Mouse (Mus musculus): ENCODE data around the gene Mmel1. TPM values are rescaled to one million over a fixed set of nuclear protein-coding genes. Genes with fewer than 3 reads are reported as not detected.
A peak's percentile ranks its signal among the peaks of the same experiment; 100 is the strongest.

Gene Mmel1
- polyA plus RNA-seq, 3 experiments from 2014 or later = not detected

- ATAC-seq = no peak
Measured at GRCm38 (mm10) chr4:154864961-154865760, 4.2 kb upstream of the Mmel1 start.

GRCm38 (mm10) chr4:154866391-154866790 lies 3.0 kb upstream of the Mmel1 start:
- ATAC-seq = no peak

GRCm38 (mm10) chr4:154867257-154867656 lies 2.1 kb upstream of the Mmel1 start:
- ATAC-seq = no peak

GRCm38 (mm10) chr4:154870721-154871120 lies 1.3 kb downstream of the Mmel1 start:
- ATAC-seq = no peak

GRCm38 (mm10) chr4:154871757-154872251 lies 2.4 kb downstream of the Mmel1 start:
- ATAC-seq = no peak

- no peak for ATAC-seq
Measured at GRCm38 (mm10) chr4:154873186-154873585, 3.8 kb downstream of the Mmel1 start.

GRCm38 (mm10) chr4:154877864-154878548 lies 8.6 kb downstream of the Mmel1 start:
- peak; percentile 100 for ATAC-seq

- ATAC-seq = no peak
Measured at GRCm38 (mm10) chr4:154880730-154881129, 11.3 kb downstream of the Mmel1 start.

GRCm38 (mm10) chr4:154882014-154882659 lies 12.8 kb downstream of the Mmel1 start:
- no peak for ATAC-seq

- ATAC-seq = no peak
Measured at GRCm38 (mm10) chr4:154885416-154885815, 16.0 kb downstream of the Mmel1 start.

GRCm38 (mm10) chr4:154886876-154887592 lies 17.6 kb downstream of the Mmel1 start:
- no peak for ATAC-seq

GRCm38 (mm10) chr4:154887593-154888250 lies 18.3 kb downstream of the Mmel1 start:
- ATAC-seq = no peak

- ATAC-seq = no peak
Measured at GRCm38 (mm10) chr4:154890887-154891286, 21.5 kb downstream of the Mmel1 start.

- ATAC-seq = no peak
Measured at GRCm38 (mm10) chr4:154895549-154895948, 26.2 kb downstream of the Mmel1 start.

- ATAC-seq = no peak
Measured at GRCm38 (mm10) chr4:154897676-154898465, 28.5 kb downstream of the Mmel1 start.

GRCm38 (mm10) chr4:154898506-154899446 lies 29.4 kb downstream of the Mmel1 start, which contains the start of gene Fam213b:
TSS of gene Fam213b (minus strand) at chr4:154899135.
- peak; percentile 89 for ATAC-seq

GRCm38 (mm10) chr4:154902371-154902770 lies 33.0 kb downstream of the Mmel1 start:
- ATAC-seq = no peak

GRCm38 (mm10) chr4:154904185-154905071 lies 35.0 kb downstream of the Mmel1 start:
- ATAC-seq = peak; percentile 99

GRCm38 (mm10) chr4:154907833-154908232 lies 38.4 kb downstream of the Mmel1 start:
- peak; percentile 52 for ATAC-seq

Data from inflammation-experienced regulatory T-cells, adult 6 months (primary cell).